Mouse (Mus musculus): ENCODE results near the gene Gfer.

DNA sequence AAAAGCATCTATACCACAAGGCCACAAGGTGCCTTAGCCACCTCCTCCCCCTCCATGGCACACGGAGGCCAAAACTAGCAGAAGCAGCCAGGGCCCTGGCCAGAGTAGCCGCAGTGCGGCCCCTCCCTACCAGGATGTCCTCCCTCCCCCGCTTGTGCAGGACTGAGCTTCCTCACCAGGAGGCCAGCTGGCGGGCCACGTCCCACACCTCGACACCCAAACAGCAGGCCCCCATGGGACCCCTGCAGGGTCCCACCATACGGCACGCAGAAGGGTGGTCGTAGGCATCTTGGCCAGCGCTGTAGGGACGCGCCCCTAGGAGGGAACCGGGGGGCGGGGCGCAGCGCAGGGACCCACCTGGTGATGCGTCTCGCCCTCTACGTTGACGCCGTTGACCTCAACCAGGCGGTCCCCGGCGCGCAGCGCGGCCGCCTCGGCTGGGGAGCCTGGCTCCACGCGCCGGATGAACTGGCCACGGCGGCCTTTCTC is 46.3 kb downstream of the Gfer start:
- peak; percentile 43 for TF ChIP-seq CTCF (IDR thresholded peaks at IDR 0.05)
- 0 out of 2 replicates have a peak, but pooled peaks have one; percentile 35 for TF ChIP-seq POLR2A (IDR thresholded peaks at IDR 0.05; ENCODE audit: insufficient read depth, low read depth, low read length)
- no peak for TF ChIP-seq EP300 (IDR thresholded peaks at IDR 0.05; ENCODE audit: insufficient read depth, low read depth, low read length)
